Mouse (Mus musculus) lung, postnatal 36 days (tissue): ENCODE measurements at regions not wholly inside any gene's neighbourhood (a gene's known extent, or its start where the extent isn't known, plus 50 kb on each side); places are given as distances from the start of the nearest gene placed in this dataset.

Source experiments
- DNase-seq: peaks from one replicate; pipeline ENCODE4 v3.0.0; 2022; ENCODE audit warnings: mixed read lengths

GRCm38 (mm10) chr13:102280198-102280597 is 413.2 kb upstream of the Cd180 start:
- DNase-seq: no peak

GRCm38 (mm10) chr13:102294451-102294850 is 398.9 kb upstream of the Cd180 start:
- no peak for DNase-seq

GRCm38 (mm10) chr13:102295079-102295478 is 398.3 kb upstream of the Cd180 start:
- no peak for DNase-seq

- no peak for DNase-seq
Observed at GRCm38 (mm10) chr13:102307983-102308382, 385.4 kb upstream of the Cd180 start.

- no peak for DNase-seq
Observed at GRCm38 (mm10) chr13:102312096-102312495, 381.3 kb upstream of the Cd180 start.

GRCm38 (mm10) chr13:102315921-102316692 is 377.3 kb upstream of the Cd180 start:
- no peak for DNase-seq

- no peak for DNase-seq
Observed at GRCm38 (mm10) chr13:102318891-102319404, 374.4 kb upstream of the Cd180 start.

GRCm38 (mm10) chr13:102319453-102319852 is 373.9 kb upstream of the Cd180 start:
- DNase-seq: no peak

GRCm38 (mm10) chr13:102323876-102324275 is 369.5 kb upstream of the Cd180 start:
- DNase-seq: no peak

- no peak for DNase-seq
Observed at GRCm38 (mm10) chr13:102326003-102326402, 367.4 kb upstream of the Cd180 start.

- no peak for DNase-seq
Observed at GRCm38 (mm10) chr13:102326544-102326943, 366.8 kb upstream of the Cd180 start.

GRCm38 (mm10) chr13:102333667-102334066 is 359.7 kb upstream of the Cd180 start:
- no peak for DNase-seq

GRCm38 (mm10) chr13:102334131-102334534 is 359.2 kb upstream of the Cd180 start:
- DNase-seq: no peak

- no peak for DNase-seq
Observed at GRCm38 (mm10) chr13:102343236-102343635, 350.1 kb upstream of the Cd180 start.

- DNase-seq: no peak
Observed at GRCm38 (mm10) chr13:102344606-102345269, 348.6 kb upstream of the Cd180 start.

GRCm38 (mm10) chr13:102349493-102349892 is 343.9 kb upstream of the Cd180 start:
- DNase-seq: no peak

- DNase-seq: peak; percentile 7
Observed at GRCm38 (mm10) chr13:102352073-102352854, 341.1 kb upstream of the Cd180 start.

- peak; percentile 51 for DNase-seq
Observed at GRCm38 (mm10) chr13:102355569-102355968, 337.8 kb upstream of the Cd180 start.

- DNase-seq: no peak
Observed at GRCm38 (mm10) chr13:102372451-102373082, 320.8 kb upstream of the Cd180 start.

- DNase-seq: no peak
Observed at GRCm38 (mm10) chr13:102380667-102381066, 312.7 kb upstream of the Cd180 start.

GRCm38 (mm10) chr13:102391911-102392310 is 301.4 kb upstream of the Cd180 start:
- no peak for DNase-seq

- DNase-seq: no peak
Observed at GRCm38 (mm10) chr13:102392868-102393661, 300.3 kb upstream of the Cd180 start.
